Mouse (Mus musculus) adrenal gland, adult 2 months (tissue): ENCODE measurements around the gene Gpr107. TPM values are rescaled to one million over a fixed set of nuclear protein-coding genes. Genes with fewer than 3 reads are reported as not detected.
"Not testable (repeated sequence)": the region's sequence is repeated elsewhere in the genome, so short reads cannot be mapped to it uniquely, and the experiment has no call there.

ENCODE experiments used
- DNase-seq: peaks from one replicate; pipeline ENCODE4 v3.0.0; 2021
- polyA plus RNA-seq: library from polyadenylated mRNA; depleted of rRNA; stranded (reverse); fragments of >200 nt; gene quantifications from 2 replicates; pipeline ENCODE4 v1.2.3, GENCODE M21; 2012
- total RNA-seq, 2 experiments: library from RNA; stranded (reverse); gene quantifications; 2 replicates each; pipeline ENCODE4 v1.2.3; 2021

Gene Gpr107
- total and polyA plus RNA-seq, 3 experiments: 21.7 to 55.8 (median 54.9) TPM

GRCm38 (mm10) chr2:31160147-31160920 lies 8.2 kb downstream of the Gpr107 start:
- DNase-seq: no peak

DNA sequence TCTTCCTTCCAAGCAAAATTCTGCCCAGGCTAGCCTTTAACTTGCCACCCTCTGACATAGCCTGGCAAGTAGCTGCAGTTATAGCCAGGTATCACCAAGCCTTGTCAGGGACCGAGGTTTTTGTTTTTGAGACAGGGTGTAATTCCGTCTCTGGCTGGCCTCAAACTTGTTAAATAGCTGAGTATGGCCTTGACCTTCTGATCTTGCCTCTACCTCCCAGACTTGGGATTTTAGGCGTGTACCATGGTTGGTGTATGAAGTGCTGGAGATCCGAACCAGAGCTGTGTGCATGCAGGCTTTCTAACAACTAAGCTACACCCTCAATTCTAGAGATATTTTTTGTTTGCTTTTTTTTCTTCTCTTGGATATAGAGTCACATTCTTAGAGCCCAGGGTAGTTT lies 9.5 kb downstream of the Gpr107 start:
- no peak for DNase-seq

DNA sequence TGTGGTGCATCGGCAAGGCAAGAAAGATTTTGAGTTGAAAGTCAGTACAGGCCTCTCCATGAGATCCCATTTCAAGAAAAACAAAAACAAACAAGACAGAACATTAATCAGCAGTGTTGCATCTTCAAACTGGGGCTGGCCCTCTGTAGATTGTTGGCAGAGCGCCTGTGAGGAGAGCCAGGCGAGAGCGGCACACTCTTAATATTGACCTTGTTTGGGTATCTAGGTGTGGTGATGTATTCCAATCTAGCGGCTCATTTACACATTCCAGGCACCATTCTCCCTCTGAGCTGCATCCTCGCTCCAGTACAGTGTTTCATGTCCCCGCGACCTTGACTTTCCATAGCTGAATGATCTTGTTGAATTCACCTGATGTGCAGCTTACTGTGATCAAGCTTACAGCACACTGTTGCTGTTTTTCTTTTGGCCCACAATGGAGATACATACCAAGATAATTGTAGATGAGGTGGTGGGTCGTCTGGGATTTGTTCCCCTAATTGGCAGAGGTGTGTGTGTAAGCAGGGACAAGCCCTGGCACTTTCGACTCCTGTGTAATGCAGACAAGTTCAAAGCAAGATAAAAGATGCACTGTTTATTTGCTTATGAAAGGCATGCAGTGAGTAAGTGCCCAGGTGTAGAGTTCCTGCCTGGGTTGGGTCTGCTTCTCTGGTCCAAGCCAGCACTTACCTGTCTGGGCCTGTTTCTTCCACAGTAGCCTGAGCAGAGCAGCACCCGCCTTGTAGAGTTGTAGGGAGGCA lies 11.4 kb downstream of the Gpr107 start:
- peak; percentile 40 for DNase-seq

DNA sequence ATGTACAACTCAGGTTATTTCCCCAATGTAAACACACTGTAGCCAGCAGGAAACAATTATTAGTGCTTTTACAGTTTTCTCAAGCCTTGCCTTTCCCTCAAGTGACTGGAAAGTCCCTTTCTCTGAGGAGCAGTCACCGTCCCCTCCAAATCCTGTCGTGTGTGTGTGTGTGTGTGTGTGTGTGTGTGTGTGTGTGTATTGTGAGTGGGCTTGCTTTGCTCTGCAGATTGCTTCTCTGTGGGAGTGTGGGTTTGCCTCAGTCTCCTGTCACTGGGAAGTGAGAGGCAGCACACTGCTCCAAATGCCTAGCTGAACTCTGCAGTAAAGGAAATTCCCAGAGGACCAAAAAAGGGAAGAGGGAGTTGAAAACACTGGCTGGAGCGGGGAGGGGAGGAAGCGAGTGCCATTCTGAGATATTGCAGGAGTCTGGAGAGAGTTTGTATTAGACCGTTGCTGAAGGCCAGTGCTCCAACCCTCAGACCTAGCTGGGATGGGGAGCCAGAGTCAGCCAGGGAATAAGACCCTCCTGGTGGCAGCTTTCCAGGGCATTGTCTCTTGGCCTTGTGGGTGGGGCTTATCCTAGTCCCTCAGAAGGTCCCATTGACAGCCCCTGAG lies 12.8 kb downstream of the Gpr107 start:
- peak; percentile 41 for DNase-seq

- no peak for DNase-seq
Observed at GRCm38 (mm10) chr2:31165529-31165928, 13.4 kb downstream of the Gpr107 start.

DNA sequence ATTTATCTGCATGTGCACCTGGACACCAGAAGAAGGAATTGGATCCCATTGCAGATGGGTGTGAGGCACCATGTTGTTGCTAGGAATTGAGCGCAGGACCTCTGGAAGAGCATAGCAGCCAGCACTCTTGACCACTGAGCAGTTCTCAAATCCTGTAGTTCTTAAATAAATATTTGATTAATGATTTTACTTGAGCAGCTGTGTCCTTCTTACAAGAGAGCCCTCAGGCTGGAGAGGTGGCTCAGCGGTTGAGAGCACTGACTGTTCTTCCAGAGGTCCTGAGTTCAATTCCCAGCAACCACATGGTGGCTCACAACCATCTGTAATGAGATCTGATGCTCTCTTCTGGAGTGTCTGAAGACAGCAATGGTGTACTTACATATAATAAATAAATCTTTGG lies 15.5 kb downstream of the Gpr107 start:
- not testable (repeated sequence) for DNase-seq

GRCm38 (mm10) chr2:31169001-31169400 lies 16.9 kb downstream of the Gpr107 start:
- DNase-seq: peak; percentile 84

DNA sequence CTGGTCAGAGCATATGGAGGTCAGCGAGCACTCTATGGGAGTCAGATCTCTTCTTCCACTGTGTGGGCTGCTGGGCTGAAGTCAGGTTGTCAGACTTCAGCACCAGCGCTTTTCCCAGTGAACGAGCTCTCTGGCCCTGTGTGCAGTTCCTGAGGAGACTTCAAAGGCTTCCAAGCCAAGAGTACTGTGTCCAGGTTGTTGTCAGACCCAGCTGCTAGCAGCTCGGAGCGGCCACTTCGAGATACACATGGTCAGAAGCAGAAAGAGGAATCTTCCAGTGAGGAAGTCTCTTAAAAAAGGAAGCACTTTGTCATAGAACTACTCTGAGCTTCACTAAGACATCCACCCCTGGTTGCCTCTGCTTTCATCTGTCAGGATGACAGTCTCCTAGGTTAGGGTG lies 18.0 kb downstream of the Gpr107 start:
- no peak for DNase-seq

- no peak for DNase-seq
Observed at GRCm38 (mm10) chr2:31172001-31172400, 19.9 kb downstream of the Gpr107 start.

DNA sequence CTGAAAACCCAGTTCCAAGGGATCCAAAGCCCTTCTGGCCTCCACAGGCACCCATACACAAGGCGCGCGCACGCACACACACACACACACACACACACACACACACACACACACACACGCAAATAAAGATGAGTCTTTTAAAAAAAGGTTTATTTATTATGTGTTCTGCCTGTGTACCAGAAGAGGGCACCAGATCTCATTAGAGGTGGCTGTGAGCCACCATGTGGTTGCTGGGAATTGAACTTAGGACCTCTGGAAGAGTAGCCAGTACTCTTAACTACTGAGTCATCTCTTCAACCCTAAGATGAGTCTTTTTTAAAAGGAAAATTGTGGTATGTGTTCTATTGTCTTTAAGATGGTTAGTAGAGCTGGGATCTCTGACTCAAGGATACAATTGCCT lies 20.4 kb downstream of the Gpr107 start:
- no peak for DNase-seq

DNA sequence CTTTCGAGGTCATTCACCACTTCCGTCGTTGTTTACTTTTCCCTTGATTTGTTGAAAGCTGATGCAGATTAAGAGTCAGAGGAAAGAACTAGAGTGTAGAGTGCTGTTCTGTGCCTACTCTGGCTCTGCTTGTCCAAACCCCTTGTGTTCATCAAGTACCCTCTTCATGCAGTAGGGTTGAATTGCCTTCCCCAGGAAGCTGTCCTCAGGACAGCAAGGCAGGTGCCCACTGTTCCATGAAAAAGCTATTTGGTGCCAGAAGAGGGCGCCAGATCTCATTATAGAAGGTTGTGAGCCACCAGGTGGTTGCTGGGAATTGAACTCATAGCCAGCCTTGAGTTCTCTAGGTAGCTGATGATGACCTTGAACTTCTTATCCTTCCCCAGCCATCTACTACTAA lies 21.2 kb downstream of the Gpr107 start:
- no peak for DNase-seq

GRCm38 (mm10) chr2:31178593-31178992 lies 26.5 kb downstream of the Gpr107 start:
- DNase-seq: not testable (repeated sequence)

- no peak for DNase-seq
Observed at GRCm38 (mm10) chr2:31179471-31179870, 27.4 kb downstream of the Gpr107 start.

GRCm38 (mm10) chr2:31180081-31180551 lies 28.0 kb downstream of the Gpr107 start:
- DNase-seq: peak; percentile 80

GRCm38 (mm10) chr2:31182786-31183330 lies 30.7 kb downstream of the Gpr107 start:
- DNase-seq: no peak

- DNase-seq: no peak
Observed at GRCm38 (mm10) chr2:31183830-31184229, 31.7 kb downstream of the Gpr107 start.

DNA sequence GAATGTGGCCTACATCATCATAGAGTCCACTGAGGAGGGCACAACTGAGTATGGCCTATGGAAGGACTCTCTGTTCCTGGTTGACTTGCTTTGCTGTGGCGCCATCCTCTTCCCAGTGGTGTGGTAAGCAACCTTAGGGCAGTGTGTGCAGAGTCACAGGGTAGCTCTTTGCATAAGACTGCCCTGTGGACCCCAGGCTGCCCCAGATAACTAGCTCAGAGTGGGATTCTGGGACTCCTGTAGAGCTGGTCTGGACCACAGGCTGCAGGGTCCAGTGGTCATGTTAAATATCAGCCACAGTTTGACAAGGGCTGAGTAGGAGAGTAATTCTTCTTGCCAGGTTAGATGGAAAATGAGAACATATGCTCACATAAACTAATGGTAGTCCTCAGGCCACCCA lies 36.6 kb downstream of the Gpr107 start:
- DNase-seq: no peak

DNA sequence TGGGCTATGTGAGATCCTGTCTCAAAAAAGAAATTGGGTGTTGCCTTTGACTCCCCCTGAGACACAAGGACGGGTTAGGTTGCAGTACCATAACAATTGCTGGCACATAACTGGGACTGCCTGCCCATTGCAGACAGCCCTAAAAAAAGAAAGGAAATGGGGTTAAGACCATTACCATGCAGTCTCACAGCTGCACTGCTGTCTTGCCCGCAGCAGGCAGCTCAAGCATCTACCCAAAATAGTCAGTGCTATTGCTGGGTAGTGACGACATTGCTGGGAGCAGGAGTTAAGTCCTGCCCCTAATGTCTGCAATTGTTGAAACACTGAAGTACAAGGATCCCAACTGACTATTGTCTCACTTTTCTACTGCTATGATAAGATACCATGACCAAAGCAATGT lies 37.5 kb downstream of the Gpr107 start:
- no peak for DNase-seq

- no peak for DNase-seq
Observed at GRCm38 (mm10) chr2:31191765-31192164, 39.6 kb downstream of the Gpr107 start.

GRCm38 (mm10) chr2:31194356-31195021 lies 42.4 kb downstream of the Gpr107 start:
- peak; percentile 34 for DNase-seq

GRCm38 (mm10) chr2:31198621-31199020 lies 46.5 kb downstream of the Gpr107 start:
- DNase-seq: no peak

DNA sequence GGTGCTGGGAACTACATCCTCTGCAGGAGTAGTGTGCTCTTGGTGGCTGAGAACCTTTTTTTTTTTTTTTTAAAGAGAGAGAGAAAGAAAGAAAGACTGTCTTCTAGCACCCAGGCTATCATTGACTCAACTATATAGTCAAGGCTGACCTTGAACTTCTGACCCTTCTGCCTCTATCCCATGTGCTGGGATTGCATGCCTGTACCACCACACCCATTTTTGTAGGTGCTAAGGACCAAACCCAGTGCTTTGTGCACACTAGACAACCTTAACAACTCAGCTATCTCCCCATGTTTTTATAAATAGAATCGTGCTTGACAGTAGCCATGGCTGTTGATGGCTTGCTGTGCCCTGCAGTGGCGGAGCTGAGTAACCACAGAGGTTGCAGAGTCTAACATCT lies 47.9 kb downstream of the Gpr107 start:
- no peak for DNase-seq
